In the genomic region with DNA sequence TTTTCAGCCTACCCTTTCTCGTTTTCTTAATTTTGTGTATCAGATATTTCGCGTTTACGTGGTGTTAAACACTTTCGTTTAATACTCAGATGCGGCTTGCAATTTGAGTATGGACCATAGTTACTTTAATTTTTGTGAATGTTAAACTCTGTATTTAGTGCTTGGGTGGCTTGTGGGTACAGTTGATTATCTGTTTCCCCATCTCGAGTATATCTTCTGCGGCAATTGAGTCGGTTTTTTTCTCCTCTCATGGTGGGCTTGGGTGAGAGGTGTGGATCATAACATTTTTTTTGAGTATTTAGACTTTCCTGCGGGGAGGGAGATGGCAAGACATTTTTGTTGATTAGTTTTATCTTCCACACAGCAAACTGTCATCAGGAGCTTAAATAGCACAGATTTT, we compare ENCODE assay signal across 8 mouse cellular contexts. TPM values are rescaled to one million over a fixed set of nuclear protein-coding genes. Genes with fewer than 3 reads are reported as not detected.
DNase-seq lines count a peak whose midpoint lies in the region; ATAC-seq and TF ChIP-seq lines count a peak whose summit lies in the region.

No protein-coding gene starts in this region.

- H3K4me3 ChIP-seq in heart, adult 2 months: peak overlapping the region; percentile 81
- H3K4me3 ChIP-seq in thymus, adult 2 months (ENCODE audit: control insufficient read depth, insufficient read depth, low read length): peak overlapping the region; percentile 78; the same call in 1 of the 2 replicates
- peak overlapping the region; percentile 70 to 88 for H3K4me3 ChIP-seq in liver, embryonic 14.5 days (ENCODE audit: insufficient read depth in 1 of 2, low read depth in 2 of 2, low read length in 2 of 2)

- peaks cover 7% of the 10 kb centered on the region for H3K4me1 ChIP-seq in heart, adult 2 months (ENCODE audit: control insufficient read depth, insufficient read depth, low read length)
- H3K4me1 ChIP-seq in thymus, adult 2 months (replicated peaks; ENCODE audit: control insufficient read depth, insufficient read depth, low read length): no peaks in the 10 kb centered on the region
- peaks cover 8 to 9% of the 10 kb centered on the region in 2 experiments; a peak in 3 of 4 replicates for H3K4me1 ChIP-seq in liver, embryonic 14.5 days (replicated peaks; ENCODE audit: control insufficient read depth in 2 of 2, insufficient read depth in 2 of 2, low read length in 1 of 2)

- WGBS in heart, adult 2 months: 12% methylated on average over 10 of the region's 10 CpGs
- WGBS in thymus, adult 2 months: 4% methylated on average over 10 of the region's 10 CpGs
- WGBS in liver, embryonic 14.5 days (ENCODE audit: insufficient replicate concordance): 16% methylated on average over 10 of the region's 10 CpGs

- TF ChIP-seq CTCF in heart, adult 2 months (IDR thresholded peaks at IDR 0.05): no peak
- TF ChIP-seq CTCF in thymus, adult 2 months (IDR thresholded peaks at IDR 0.05; ENCODE audit: borderline replicate concordance, control insufficient read depth, extremely low read depth, insufficient read depth, low read length, poor library complexity): no peak
- TF ChIP-seq CTCF in liver, embryonic 14.5 days (IDR thresholded peaks at IDR 0.05; ENCODE audit: low read depth): no peak

- no peak for DNase-seq in heart, adult 2 months
- no peak for DNase-seq in heart, adult 18-20 months
- DNase-seq in thymus, adult 2 months: no peak
- DNase-seq in thymus, postnatal 25 days: no peak
- no peak for DNase-seq in liver, embryonic 14.5 days (ENCODE audit: low read depth in 3 of 3, low spot score in 3 of 3)
- DNase-seq in Muller cell, postnatal 12 days (ENCODE audit: inconsistent ontology term): no peak
- DNase-seq in frontal cortex, postnatal 25 days (ENCODE audit: low spot score in 2 of 2): no peak
- DNase-seq in embryo, embryonic 11 days: no peak

- no peaks in the 10 kb centered on the region for H3K9me3 ChIP-seq in liver, embryonic 14.5 days (ENCODE audit: control insufficient read depth, low read length)

- no peaks in the 10 kb centered on the region for H3K79me2 ChIP-seq in heart, adult 2 months (replicated peaks; ENCODE audit: control insufficient read depth, insufficient read depth, low read length)

- no peak for TF ChIP-seq EP300 in heart, adult 2 months (IDR thresholded peaks at IDR 0.05; ENCODE audit: insufficient read depth, low read depth, low read length)
- TF ChIP-seq EP300 in liver, embryonic 14.5 days (IDR thresholded peaks at IDR 0.05; ENCODE audit: low read depth): no peak

- intact Hi-C loops in heart, adult 2 months (cut with DNase I): no loop called here

- H3K4me2 ChIP-seq in liver, embryonic 14.5 days (ENCODE audit: low read depth): peak overlapping the region; percentile 95

- ATAC-seq in liver, embryonic 14.5 days (ENCODE audit: insufficient read depth): no peak

- peak overlapping the region; percentile 60 for H3K9ac ChIP-seq in heart, adult 2 months (ENCODE audit: low read depth, low read length)
- peak overlapping the region; percentile 69 for H3K9ac ChIP-seq in liver, embryonic 14.5 days (replicated peaks)

- peak overlapping the region; percentile 98 for H3K27ac ChIP-seq in heart, adult 2 months
- H3K27ac ChIP-seq in thymus, adult 2 months (ENCODE audit: control insufficient read depth, insufficient read depth, low read length): no peak overlapping the region
- H3K27ac ChIP-seq in liver, embryonic 14.5 days: peak overlapping the region; percentile 79; the same call in 1 of the 2 replicates

- peaks cover 26% of the 10 kb centered on the region for H3K36me3 ChIP-seq in heart, adult 2 months (ENCODE audit: control insufficient read depth, insufficient read depth, low read length)
- peaks cover 21% of the 10 kb centered on the region for H3K36me3 ChIP-seq in thymus, adult 2 months (ENCODE audit: control insufficient read depth, insufficient read depth, low read length)
- peaks cover 26% of the 10 kb centered on the region for H3K36me3 ChIP-seq in liver, embryonic 14.5 days (replicated peaks; ENCODE audit: control insufficient read depth, insufficient read depth, low read depth)

- no peaks in the 10 kb centered on the region for H3K27me3 ChIP-seq in heart, adult 2 months (ENCODE audit: control insufficient read depth, insufficient read depth, low read length)
- H3K27me3 ChIP-seq in thymus, adult 2 months (ENCODE audit: control insufficient read depth, insufficient read depth, low read length): no peaks in the 10 kb centered on the region
- H3K27me3 ChIP-seq in liver, embryonic 14.5 days (ENCODE audit: control insufficient read depth, insufficient read depth, low read length): no peaks in the 10 kb centered on the region

- TF ChIP-seq POLR2A in heart, adult 2 months (IDR thresholded peaks at IDR 0.05; ENCODE audit: insufficient read depth, low read depth, low read length): no peak
- TF ChIP-seq POLR2A in thymus, adult 2 months (IDR thresholded peaks at IDR 0.05; ENCODE audit: control insufficient read depth, extremely low read depth, insufficient read depth, low read length, poor library complexity): no peak

RNA-seq across cellular contexts. Expression of a gene that starts 1.4 kb away (rescaled TPM):
- total RNA-seq in heart, adult 2 months (2021): 100 to 1,000 TPM in 1 of 2 experiments, 10 to 100 TPM in 1; 91.4 to 104 TPM
- 158 and 165 TPM in 2 replicates for polyA plus RNA-seq in heart, adult 2 months (2012; rRNA removed)
- 100 to 1,000 TPM in 1 of 2 experiments, 10 to 100 TPM in 1; 89.2 to 109 TPM for total RNA-seq in heart, adult 18-20 months (2021)
- 1,171 and 1,772 TPM in 2 replicates for polyA plus RNA-seq in thymus, adult 2 months (2012; rRNA removed)
- 231 and 334 TPM in 2 replicates for polyA plus RNA-seq in liver, embryonic 14.5 days (2012; rRNA removed)
- polyA plus RNA-seq in liver, embryonic 14.5 days (2014; fragmentation: Nextera tagmentation; extraction: Ambion mirVana): 426 and 459 TPM in 2 replicates

RNA-seq across cellular contexts. Expression of a gene that starts 2.0 kb away (rescaled TPM):
- 10 to 100 TPM; 29.9 to 33.5 TPM for total RNA-seq in heart, adult 2 months (2021)
- 23.8 and 27.9 TPM in 2 replicates for polyA plus RNA-seq in heart, adult 2 months (2012; rRNA removed)
- total RNA-seq in heart, adult 18-20 months (2021): 10 to 100 TPM; 30.7 to 33.7 TPM
- polyA plus RNA-seq in thymus, adult 2 months (2012; rRNA removed): 32.9 and 33.0 TPM in 2 replicates
- 5.3 and 5.6 TPM in 2 replicates for polyA plus RNA-seq in liver, embryonic 14.5 days (2012; rRNA removed)
- polyA plus RNA-seq in liver, embryonic 14.5 days (2014; fragmentation: Nextera tagmentation; extraction: Ambion mirVana): 7.4 and 10.2 TPM in 2 replicates

RNA-seq across cellular contexts. Expression of a gene that starts 11.0 kb away (rescaled TPM):
- 10 to 100 TPM; 34.1 to 37.4 TPM for total RNA-seq in heart, adult 2 months (2021)
- 14.6 and 20.9 TPM in 2 replicates for polyA plus RNA-seq in heart, adult 2 months (2012; rRNA removed)
- 10 to 100 TPM; 37.5 to 42.3 TPM for total RNA-seq in heart, adult 18-20 months (2021)
- 37.3 and 46.3 TPM in 2 replicates for polyA plus RNA-seq in thymus, adult 2 months (2012; rRNA removed)
- polyA plus RNA-seq in liver, embryonic 14.5 days (2012; rRNA removed): 10.7 and 14.8 TPM in 2 replicates
- polyA plus RNA-seq in liver, embryonic 14.5 days (2014; fragmentation: Nextera tagmentation; extraction: Ambion mirVana): 22.4 and 24.7 TPM in 2 replicates

RNA-seq across cellular contexts. Expression of a gene that starts 11.2 kb away (rescaled TPM):
- total RNA-seq in heart, adult 2 months (2021): 10 to 100 TPM; 38.3 to 40.5 TPM
- polyA plus RNA-seq in heart, adult 2 months (2012; rRNA removed): 34.3 and 59.4 TPM in 2 replicates
- total RNA-seq in heart, adult 18-20 months (2021): 10 to 100 TPM; 38.3 to 46.4 TPM
- 69.9 and 82.6 TPM in 2 replicates for polyA plus RNA-seq in thymus, adult 2 months (2012; rRNA removed)
- polyA plus RNA-seq in liver, embryonic 14.5 days (2012; rRNA removed): 12.9 and 17.5 TPM in 2 replicates
- polyA plus RNA-seq in liver, embryonic 14.5 days (2014; fragmentation: Nextera tagmentation; extraction: Ambion mirVana): 37.1 and 41.0 TPM in 2 replicates

RNA-seq across cellular contexts. Expression of a gene that starts 26.4 kb away (rescaled TPM):
- 10 to 100 TPM; 15.1 to 19.4 TPM for total RNA-seq in heart, adult 2 months (2021)
- polyA plus RNA-seq in heart, adult 2 months (2012; rRNA removed): 10.4 and 15.6 TPM in 2 replicates
- 10 to 100 TPM; 14.8 to 18.7 TPM for total RNA-seq in heart, adult 18-20 months (2021)
- polyA plus RNA-seq in thymus, adult 2 months (2012; rRNA removed): 8.6 and 14.2 TPM in 2 replicates
- polyA plus RNA-seq in liver, embryonic 14.5 days (2012; rRNA removed): 0.71 and 1.3 TPM in 2 replicates
- polyA plus RNA-seq in liver, embryonic 14.5 days (2014; fragmentation: Nextera tagmentation; extraction: Ambion mirVana): 1.1 TPM in 2 replicates
